Mouse (Mus musculus) CH12.LX (cell line): ENCODE measurements around the gene Skor1. TPM values are rescaled to one million over a fixed set of nuclear protein-coding genes. Genes with fewer than 3 reads are reported as not detected.

Source experiments
- DNase-seq: peaks from one replicate; pipeline ENCODE4 v3.0.0-alpha.2; 2013; ENCODE audit errors: extremely low read depth
- H3K27ac ChIP-seq: 2 replicates; pipeline ENCODE4 v1.5.1; 2012; ENCODE audit warnings: low read depth, mild to moderate bottlenecking, control low read depth, moderate library complexity; ENCODE audit not compliant: insufficient read depth
- H3K27me3 ChIP-seq: replicated peaks from 2 replicates; pipeline ENCODE3; 2012; ENCODE audit warnings: inconsistent platforms
- H3K36me3 ChIP-seq, 2 experiments: replicated peaks in 1 of 2; 2 replicates each; pipeline versions ENCODE3 to v1.6.1; 2012; ENCODE audit warnings: inconsistent platforms in 1 of 2, low read length in 1 of 2, mild to moderate bottlenecking in 1 of 2, mixed read lengths in 1 of 2, moderate library complexity in 1 of 2; ENCODE audit not compliant: control insufficient read depth in 1 of 2, insufficient read depth in 1 of 2
- H3K4me1 ChIP-seq, 2 experiments: 2 replicates each; pipeline ENCODE4 v1.6.1; 2012; ENCODE audit warnings: inconsistent platforms in 1 of 2, moderate library complexity in 1 of 2; ENCODE audit not compliant: insufficient read depth in 2 of 2, control insufficient read depth in 1 of 2
- H3K4me2 ChIP-seq: 2 replicates; pipeline ENCODE4 v1.6.1; 2012; ENCODE audit warnings: low read depth, mild to moderate bottlenecking, control low read depth; ENCODE audit not compliant: poor library complexity, insufficient read depth, severe bottlenecking
- H3K4me3 ChIP-seq, 3 experiments: fragments of 150-350 bp in 1 of 3; sonication (generic) in 1 of 3; replicated peaks in 1 of 3; 2 replicates each; pipeline versions ENCODE3 to v1.5.1; 2011 to 2012; ENCODE audit warnings: low read depth in 2 of 3, low read length in 2 of 3, mild to moderate bottlenecking in 2 of 3, moderate library complexity in 2 of 3, control low read depth in 1 of 3, improper control_type of control experiment in 1 of 3, inconsistent platforms in 1 of 3, mixed read lengths in 1 of 3; ENCODE audit not compliant: poor library complexity in 1 of 3
- H3K79me2 ChIP-seq: replicated peaks from 2 replicates; pipeline ENCODE4 v1.6.1; 2012; ENCODE audit warnings: mild to moderate bottlenecking, moderate library complexity; ENCODE audit not compliant: control insufficient read depth, poor library complexity, insufficient read depth, severe bottlenecking; ENCODE audit errors: extremely low read depth
- H3K9ac ChIP-seq: 2 replicates; pipeline ENCODE4 v1.6.1; 2012; ENCODE audit warnings: low read depth, mild to moderate bottlenecking, control low read depth, moderate library complexity; ENCODE audit not compliant: insufficient read depth
- H3K9me3 ChIP-seq: replicated peaks from 2 replicates; pipeline ENCODE3; 2012; ENCODE audit warnings: low read length, inconsistent platforms, mixed read lengths
- BHLHE40 ChIP-seq: IDR thresholded peaks from 2 replicates; pipeline ENCODE4 v1.6.1; 2011; ENCODE audit warnings: mild to moderate bottlenecking, low read depth, low read length, improper control_type of control experiment
- CHD1 ChIP-seq: IDR thresholded peaks from 2 replicates; pipeline ENCODE4 v1.6.1; 2012; ENCODE audit warnings: low read depth, low read length, improper control_type of control experiment, inconsistent platforms
- CTCF ChIP-seq, 2 experiments: IDR thresholded peaks in 1 of 2; conservative IDR thresholded peaks in 1 of 2; 2 replicates each; pipeline ENCODE4 v1.5.1; 2011 to 2012; ENCODE audit warnings: low read depth in 2 of 2, low read length in 2 of 2, improper control_type of control experiment in 1 of 2, inconsistent platforms in 1 of 2, mild to moderate bottlenecking in 1 of 2, moderate library complexity in 1 of 2
- E2F4 ChIP-seq: IDR thresholded peaks from 2 replicates; pipeline ENCODE4 v1.6.1; 2011; ENCODE audit warnings: low read depth, low read length, improper control_type of control experiment; ENCODE audit not compliant: insufficient replicate concordance
- ELF1 ChIP-seq: IDR thresholded peaks from 2 replicates; pipeline ENCODE4 v1.6.1; 2014; ENCODE audit warnings: low read depth, mild to moderate bottlenecking, inconsistent platforms, low read length, improper control_type of control experiment
- EP300 ChIP-seq: IDR thresholded peaks from 2 replicates; pipeline ENCODE4 v1.6.1; 2011; ENCODE audit warnings: low read length, improper control_type of control experiment
- GABPA ChIP-seq: IDR thresholded peaks from 2 replicates; pipeline ENCODE4 v1.6.1; 2012; ENCODE audit warnings: low read depth, low read length, improper control_type of control experiment, inconsistent platforms; ENCODE audit not compliant: insufficient replicate concordance
- HCFC1 ChIP-seq: IDR thresholded peaks from 2 replicates; pipeline ENCODE4 v1.6.1; 2012; ENCODE audit warnings: low read depth, mild to moderate bottlenecking, inconsistent platforms, low read length, improper control_type of control experiment
- JUN ChIP-seq: IDR thresholded peaks from 2 replicates; pipeline ENCODE4 v1.6.1; 2011; ENCODE audit warnings: low read depth, mild to moderate bottlenecking, low read length, improper control_type of control experiment, moderate library complexity; ENCODE audit not compliant: insufficient read depth
- KAT2A ChIP-seq: IDR thresholded peaks from 2 replicates; pipeline ENCODE4 v1.6.1; 2012; ENCODE audit warnings: low read length, improper control_type of control experiment, inconsistent platforms; ENCODE audit not compliant: insufficient replicate concordance
- MAFK ChIP-seq: IDR thresholded peaks from 2 replicates; pipeline ENCODE4 v1.6.1; 2011; ENCODE audit warnings: low read length, improper control_type of control experiment; ENCODE audit not compliant: insufficient replicate concordance
- MAZ ChIP-seq: IDR thresholded peaks from 2 replicates; pipeline ENCODE4 v1.6.1; 2012; ENCODE audit warnings: low read depth, mild to moderate bottlenecking, inconsistent platforms, low read length, improper control_type of control experiment, moderate library complexity
- MYC ChIP-seq: IDR thresholded peaks from 2 replicates; pipeline ENCODE4 v1.6.1; 2011; ENCODE audit warnings: low read depth, mild to moderate bottlenecking, improper control_type of control experiment, low read length
- NRF1 ChIP-seq: IDR thresholded peaks from 2 replicates; pipeline ENCODE4 v1.6.1; 2014; ENCODE audit warnings: low read depth, mild to moderate bottlenecking, inconsistent platforms, low read length, improper control_type of control experiment, moderate library complexity
- PAX5 ChIP-seq: IDR thresholded peaks from 2 replicates; pipeline ENCODE4 v1.6.1; 2012; ENCODE audit warnings: low read length, inconsistent platforms, mixed read lengths
- POLR2AphosphoS2 ChIP-seq: IDR thresholded peaks from 2 replicates; pipeline ENCODE4 v1.6.1; 2011; ENCODE audit warnings: low read depth, low read length, improper control_type of control experiment
- RCOR1 ChIP-seq: conservative IDR thresholded peaks from 2 replicates; pipeline ENCODE4 v1.6.1; 2012; ENCODE audit warnings: low read depth, mild to moderate bottlenecking, inconsistent platforms, low read length, improper control_type of control experiment
- TBP ChIP-seq: conservative IDR thresholded peaks from 2 replicates; pipeline ENCODE4 v1.6.1; 2011; ENCODE audit warnings: low read depth, low read length, improper control_type of control experiment
- TCF12 ChIP-seq: IDR thresholded peaks from 2 replicates; pipeline ENCODE4 v1.6.1; 2014; ENCODE audit warnings: low read depth, mild to moderate bottlenecking, inconsistent platforms, low read length, improper control_type of control experiment
- USF1 ChIP-seq: IDR thresholded peaks from 2 replicates; pipeline ENCODE4 v1.6.1; 2014; ENCODE audit warnings: low read depth, mild to moderate bottlenecking, inconsistent platforms, low read length, improper control_type of control experiment
- ZC3H11A ChIP-seq: IDR thresholded peaks from 2 replicates; pipeline ENCODE4 v1.6.1; 2012; ENCODE audit warnings: low read depth, mild to moderate bottlenecking, inconsistent platforms, low read length, improper control_type of control experiment
- ZMIZ1 ChIP-seq: IDR thresholded peaks from 2 replicates; pipeline ENCODE4 v1.6.1; 2012; ENCODE audit warnings: low read depth, mild to moderate bottlenecking, inconsistent platforms, low read length, improper control_type of control experiment
- ZNF384 ChIP-seq: IDR thresholded peaks from 2 replicates; pipeline ENCODE4 v1.6.1; 2012; ENCODE audit warnings: low read depth, low read length, improper control_type of control experiment, inconsistent platforms
- dilution Hi-C: fragments of 300-500 bp; cut with MboI; formaldehyde crosslinking; loops from 2 replicates; pipeline ENCODE4 v1.14.3; 2020; ENCODE audit warnings: low sequenced_read_pairs; ENCODE audit not compliant: extremely low pct_unique_long_range_greater_than_20kb, extremely low pct_ligation_motif_present
- in situ Hi-C: fragments of 300-500 bp; cut with MboI; formaldehyde crosslinking; loops from 3 replicates; pipeline ENCODE4 v1.14.3; 2019; ENCODE audit warnings: low sequenced_read_pairs, low pct_ligation_motif_present, low pct_unique_long_range_greater_than_20kb, mixed read lengths
- polyA plus RNA-seq: library from polyadenylated mRNA; unstranded; fragments of >175 nt; gene quantifications from 2 replicates; pipeline ENCODE4 v1.2.1, GENCODE M21; 2012; ENCODE audit warnings: low read depth; ENCODE audit not compliant: insufficient read length
- total RNA-seq, 2 experiments: library from RNA; depleted of rRNA; stranded (reverse); fragments of 300-350 nt in 1 of 2; fragments of >200 nt in 1 of 2; gene quantifications; 2 replicates each; pipeline ENCODE4 v1.2.3; 2012 to 2014

Gene Skor1
- total and polyA plus RNA-seq, 3 experiments: not detected

DNA sequence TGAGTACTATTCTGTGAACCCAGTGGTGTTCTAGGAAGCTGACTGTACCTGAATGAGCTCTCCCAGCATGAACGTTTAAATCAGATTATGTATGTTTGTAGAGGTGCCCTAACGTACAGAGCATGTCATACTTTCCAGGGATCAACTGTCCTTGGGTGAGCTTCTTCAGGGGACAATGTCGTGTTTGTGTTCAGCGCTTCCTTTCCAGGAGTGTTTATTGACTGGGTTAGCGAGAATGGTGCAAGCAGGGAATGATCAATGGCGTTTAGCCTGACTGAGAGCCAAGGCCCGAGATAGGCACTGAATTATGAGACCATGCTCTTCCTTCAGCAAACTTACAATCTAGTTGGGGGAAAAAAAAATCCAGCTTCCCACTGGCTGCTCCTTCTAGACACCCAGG is 35.1 kb upstream of the Skor1 start:
- Histone ChIP-seq H3K36me3 (peaks cover 0 to 52% of the 10 kb centered on the region in 2 experiments), H3K4me2 (no peak overlapping the region), H3K4me3 (no peak overlapping the region), H3K4me1 (no peaks in the 10 kb centered on the region), H3K27me3 (no peaks in the 10 kb centered on the region), H3K27ac (no peak overlapping the region), H3K9ac (no peak overlapping the region), H3K9me3 (no peaks in the 10 kb centered on the region), H3K79me2 (no peaks in the 10 kb centered on the region)
- no peak for DNase-seq
- dilution Hi-C loops: no loop called here
- no peak for TF ChIP-seq KAT2A
- no peak for TF ChIP-seq HCFC1
- TF ChIP-seq TCF12: no peak
- no peak for TF ChIP-seq USF1
- TF ChIP-seq E2F4: no peak
- no peak for TF ChIP-seq GABPA
- no peak for TF ChIP-seq RCOR1
- no peak for TF ChIP-seq ELF1
- TF ChIP-seq ZC3H11A: no peak
- no peak for TF ChIP-seq ZMIZ1
- TF ChIP-seq CHD1: no peak
- no peak for TF ChIP-seq CTCF (conservative IDR thresholded peaks at IDR 0.05 in 1 of 2, IDR thresholded peaks at IDR 0.05 in 1 of 2; ENCODE audit: low read depth in 2 of 2, low read length in 2 of 2)
- no peak for TF ChIP-seq TBP
- no peak for TF ChIP-seq PAX5
- in situ Hi-C loops: no loop called here

- Histone ChIP-seq H3K9me3 (no peaks in the 10 kb centered on the region), H3K27me3 (no peaks in the 10 kb centered on the region), H3K36me3 (peaks cover 0 to 50% of the 10 kb centered on the region in 2 experiments), H3K79me2 (no peaks in the 10 kb centered on the region), H3K4me1 (no peaks in the 10 kb centered on the region), H3K4me3 (no peak overlapping the region), H3K4me2 (no peak overlapping the region), H3K27ac (no peak overlapping the region)
- dilution Hi-C loops (no loop called here), in situ Hi-C loops (no loop called here)
- no peak for DNase-seq
- TF ChIP-seq NRF1 (no peak), E2F4 (no peak), USF1 (no peak), MYC (no peak), POLR2AphosphoS2 (no peak), MAFK (no peak), ZC3H11A (no peak), BHLHE40 (no peak), JUN (no peak), TCF12 (no peak), ZNF384 (no peak), EP300 (no peak), HCFC1 (no peak), MAZ (no peak), ELF1 (no peak)
- TF ChIP-seq, all 38 proteins: peak for 0
- no peak overlapping the region for H3K9ac ChIP-seq
Observed at GRCm38 (mm10) chr9:63182306-63182960, 33.7 kb upstream of the Skor1 start.
